Mouse (Mus musculus): ENCODE measurements at regions not wholly inside any gene's neighbourhood (a gene's known extent, or its start where the extent isn't known, plus 50 kb on each side); places are given as distances from the start of the nearest gene placed in this dataset.

DNA sequence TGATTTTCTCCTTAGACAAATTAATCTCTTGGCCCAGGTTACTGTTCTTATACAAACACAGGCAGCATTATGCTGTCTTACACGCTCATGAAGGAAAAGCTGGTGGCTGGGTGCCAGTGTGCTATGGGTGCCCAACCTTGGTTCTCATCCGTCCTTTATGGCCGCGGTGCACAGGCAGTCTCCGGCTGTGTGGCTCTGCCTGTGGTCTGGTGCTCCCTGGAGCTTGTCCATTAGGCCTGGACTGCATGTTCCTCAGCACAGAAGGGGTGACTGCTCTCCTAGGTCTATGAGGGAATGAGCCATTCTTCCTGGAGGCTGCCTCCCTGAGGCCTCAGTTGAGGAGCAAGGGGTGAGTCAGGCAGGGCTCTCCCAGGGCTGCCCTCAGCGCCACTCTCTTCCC, 111.7 kb upstream of the Klf14 start:
- Histone ChIP-seq H3K4me3 (ENCODE audit: low read depth, low read length) (no peak overlapping the region), H3K4me1 (ENCODE audit: control insufficient read depth, low read depth, low read length) (no peaks in the 10 kb centered on the region), H3K9me3 (replicated peaks; ENCODE audit: control insufficient read depth, low read length) (no peaks in the 10 kb centered on the region), H3K36me3 (ENCODE audit: control insufficient read depth, insufficient read depth) (no peaks in the 10 kb centered on the region), H3K4me2 (ENCODE audit: low read depth, low read length) (no peak overlapping the region), H3K27ac (ENCODE audit: low read length) (no peak overlapping the region), H3K9ac (ENCODE audit: low read depth, low read length) (no peak overlapping the region), H3K27me3 (ENCODE audit: control insufficient read depth, insufficient read depth, low read depth, low read length) (no peaks in the 10 kb centered on the region)
- no peak for ATAC-seq (ENCODE audit: low read depth)
- 79% methylated on average over 6 of the region's 6 CpGs for WGBS (ENCODE audit: insufficient replicate concordance)

DNA sequence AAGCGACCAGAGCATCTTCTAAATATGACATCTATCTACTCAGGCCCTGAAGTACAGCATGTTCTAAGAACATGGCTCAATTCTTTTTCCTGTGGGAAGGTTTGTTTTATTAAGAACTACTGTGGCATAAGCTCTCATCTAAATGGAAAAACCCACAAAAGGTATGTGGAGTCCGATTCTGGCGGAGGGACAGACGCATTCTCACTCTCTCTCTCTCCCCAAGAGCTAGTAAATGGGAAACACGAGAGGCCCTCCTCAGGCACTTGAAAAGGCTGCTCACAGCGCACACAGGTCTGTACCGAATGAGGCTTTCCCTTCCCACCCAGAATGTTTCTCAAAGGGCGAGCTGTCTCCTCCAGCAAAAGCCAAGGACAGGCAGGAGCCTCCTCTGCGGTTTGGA, 112.1 kb upstream of the Klf14 start:
- H3K9me3 ChIP-seq (replicated peaks; ENCODE audit: control insufficient read depth, low read length) = no peaks in the 10 kb centered on the region
- H3K4me3 ChIP-seq (ENCODE audit: low read depth, low read length) = no peak overlapping the region
- H3K4me1 ChIP-seq (ENCODE audit: control insufficient read depth, low read depth, low read length) = no peaks in the 10 kb centered on the region
- H3K36me3 ChIP-seq (ENCODE audit: control insufficient read depth, insufficient read depth) = no peaks in the 10 kb centered on the region
- WGBS (ENCODE audit: insufficient replicate concordance) = 78% methylated on average over 9 of the region's 9 CpGs
- H3K27ac ChIP-seq (ENCODE audit: low read length) = no peak overlapping the region
- H3K4me2 ChIP-seq (ENCODE audit: low read depth, low read length) = no peak overlapping the region
- no peak for ATAC-seq (ENCODE audit: low read depth)
- no peaks in the 10 kb centered on the region for H3K27me3 ChIP-seq (ENCODE audit: control insufficient read depth, insufficient read depth, low read depth, low read length)
- H3K9ac ChIP-seq (ENCODE audit: low read depth, low read length) = no peak overlapping the region

DNA sequence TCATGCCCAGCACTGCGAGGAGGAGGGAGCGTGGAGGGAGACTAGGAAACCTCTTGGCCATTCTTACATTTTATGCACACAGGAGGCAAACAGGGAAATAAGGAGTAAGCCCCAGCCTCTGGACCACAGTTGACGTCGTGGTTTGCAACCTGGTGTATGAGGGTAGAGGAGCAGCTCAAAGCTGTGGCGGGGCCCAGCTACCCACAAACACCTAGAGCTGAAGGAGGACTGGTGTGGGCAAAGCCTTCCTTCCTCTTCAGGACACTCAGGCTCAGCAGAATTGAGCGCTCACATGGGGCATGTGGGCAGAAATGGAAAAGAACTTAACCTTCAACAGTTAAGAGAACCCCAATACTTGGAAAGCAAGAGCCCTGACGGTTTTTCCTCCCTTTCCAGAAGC, 113.2 kb upstream of the Klf14 start:
- Histone ChIP-seq H3K9me3 (replicated peaks; ENCODE audit: control insufficient read depth, low read length) (no peaks in the 10 kb centered on the region), H3K36me3 (ENCODE audit: control insufficient read depth, insufficient read depth) (no peaks in the 10 kb centered on the region), H3K4me1 (ENCODE audit: control insufficient read depth, low read depth, low read length) (no peaks in the 10 kb centered on the region), H3K27ac (ENCODE audit: low read length) (no peak overlapping the region), H3K4me2 (ENCODE audit: low read depth, low read length) (no peak overlapping the region), H3K9ac (ENCODE audit: low read depth, low read length) (no peak overlapping the region), H3K4me3 (ENCODE audit: low read depth, low read length) (no peak overlapping the region), H3K27me3 (ENCODE audit: control insufficient read depth, insufficient read depth, low read depth, low read length) (no peaks in the 10 kb centered on the region)
- WGBS (ENCODE audit: insufficient replicate concordance) = 57% methylated on average over 7 of the region's 7 CpGs
- no peak for ATAC-seq (ENCODE audit: low read depth)

DNA sequence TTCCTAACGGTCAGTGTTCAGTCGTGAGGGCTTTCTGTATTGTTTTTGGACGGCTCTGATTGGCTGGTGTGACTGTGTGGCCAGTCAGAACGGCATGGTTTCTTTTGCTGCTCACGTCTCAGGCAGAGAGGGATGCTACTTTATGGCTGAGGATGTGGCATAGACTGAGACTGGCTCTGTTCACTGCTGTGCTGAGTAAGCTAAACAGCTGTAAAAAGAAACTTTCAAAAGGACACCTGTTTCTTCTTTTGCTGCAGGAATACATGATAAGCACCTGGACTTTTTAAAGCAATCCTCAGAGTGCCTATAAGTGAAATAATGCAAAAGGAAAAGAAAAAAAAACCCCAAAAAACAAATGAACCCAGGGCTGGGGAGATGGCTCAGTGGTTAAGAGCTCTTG, 113.7 kb upstream of the Klf14 start:
- Histone ChIP-seq H3K4me3 (ENCODE audit: low read depth, low read length) (no peak overlapping the region), H3K9me3 (replicated peaks; ENCODE audit: control insufficient read depth, low read length) (no peaks in the 10 kb centered on the region), H3K27ac (ENCODE audit: low read length) (no peak overlapping the region), H3K4me2 (ENCODE audit: low read depth, low read length) (no peak overlapping the region), H3K9ac (ENCODE audit: low read depth, low read length) (no peak overlapping the region), H3K4me1 (ENCODE audit: control insufficient read depth, low read depth, low read length) (no peaks in the 10 kb centered on the region), H3K36me3 (ENCODE audit: control insufficient read depth, insufficient read depth) (no peaks in the 10 kb centered on the region), H3K27me3 (ENCODE audit: control insufficient read depth, insufficient read depth, low read depth, low read length) (no peaks in the 10 kb centered on the region)
- ATAC-seq (ENCODE audit: low read depth) = no peak
- 47% methylated on average over 5 of the region's 5 CpGs for WGBS (ENCODE audit: insufficient replicate concordance)

DNA sequence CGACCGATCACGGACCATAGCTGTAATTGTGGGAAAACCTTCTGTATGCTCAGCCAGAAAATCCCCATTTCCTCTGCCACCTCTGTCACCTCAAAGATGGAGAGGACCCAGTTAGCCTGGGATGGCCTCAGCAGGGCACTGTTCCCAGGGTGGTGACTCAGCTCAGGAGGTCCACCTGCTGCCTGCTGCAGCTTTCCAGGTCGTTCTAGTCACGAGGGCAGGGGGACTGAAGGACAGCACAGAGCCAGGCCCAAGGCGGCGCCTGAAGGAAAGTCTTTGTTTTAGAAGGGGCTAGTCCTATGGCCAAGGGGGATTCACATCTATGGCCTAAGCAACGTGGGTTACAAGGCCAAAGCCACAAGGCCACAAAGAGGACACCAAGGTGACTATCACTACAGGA, 114.5 kb upstream of the Klf14 start:
- Histone ChIP-seq H3K9ac (ENCODE audit: low read depth, low read length) (no peak overlapping the region), H3K4me3 (ENCODE audit: low read depth, low read length) (no peak overlapping the region), H3K9me3 (replicated peaks; ENCODE audit: control insufficient read depth, low read length) (no peaks in the 10 kb centered on the region), H3K4me2 (ENCODE audit: low read depth, low read length) (no peak overlapping the region), H3K36me3 (ENCODE audit: control insufficient read depth, insufficient read depth) (no peaks in the 10 kb centered on the region), H3K27me3 (ENCODE audit: control insufficient read depth, insufficient read depth, low read depth, low read length) (no peaks in the 10 kb centered on the region), H3K27ac (ENCODE audit: low read length) (no peak overlapping the region), H3K4me1 (ENCODE audit: control insufficient read depth, low read depth, low read length) (peaks cover 2% of the 10 kb centered on the region; the same call in 1 of the 2 replicates)
- ATAC-seq (ENCODE audit: low read depth) = no peak
- WGBS (ENCODE audit: insufficient replicate concordance) = 76% methylated on average over 8 of the region's 8 CpGs

DNA sequence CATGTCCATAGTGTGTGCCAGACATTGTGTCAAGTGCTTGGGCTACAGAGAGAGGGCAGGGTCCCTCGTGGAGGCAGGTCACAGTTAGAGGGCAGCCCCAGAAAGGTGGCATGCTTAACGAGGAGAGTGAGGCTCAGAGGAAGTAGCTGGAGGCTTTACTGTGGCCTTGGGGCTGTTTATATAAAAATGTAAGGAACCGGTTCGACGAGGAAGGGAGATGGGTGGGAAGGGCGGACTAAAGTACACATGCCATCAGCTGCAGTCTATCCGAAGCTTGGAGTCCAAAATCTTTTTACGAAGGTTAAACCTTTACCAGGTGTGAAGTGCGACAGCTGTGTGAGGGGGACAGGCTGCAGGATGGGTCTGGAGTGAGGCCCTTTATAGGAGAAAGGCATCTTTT, 115.5 kb upstream of the Klf14 start:
- no peaks in the 10 kb centered on the region for H3K9me3 ChIP-seq (replicated peaks; ENCODE audit: control insufficient read depth, low read length)
- no peak overlapping the region for H3K4me3 ChIP-seq (ENCODE audit: low read depth, low read length)
- no peak overlapping the region for H3K4me2 ChIP-seq (ENCODE audit: low read depth, low read length)
- H3K36me3 ChIP-seq (ENCODE audit: control insufficient read depth, insufficient read depth) = no peaks in the 10 kb centered on the region
- H3K27me3 ChIP-seq (ENCODE audit: control insufficient read depth, insufficient read depth, low read depth, low read length) = no peaks in the 10 kb centered on the region
- WGBS (ENCODE audit: insufficient replicate concordance) = 66% methylated on average over 9 of the region's 9 CpGs
- no peak overlapping the region for H3K9ac ChIP-seq (ENCODE audit: low read depth, low read length)
- peaks cover 2% of the 10 kb centered on the region; the same call in 1 of the 2 replicates for H3K4me1 ChIP-seq (ENCODE audit: control insufficient read depth, low read depth, low read length)
- ATAC-seq (ENCODE audit: low read depth) = no peak
- no peak overlapping the region for H3K27ac ChIP-seq (ENCODE audit: low read length)

DNA sequence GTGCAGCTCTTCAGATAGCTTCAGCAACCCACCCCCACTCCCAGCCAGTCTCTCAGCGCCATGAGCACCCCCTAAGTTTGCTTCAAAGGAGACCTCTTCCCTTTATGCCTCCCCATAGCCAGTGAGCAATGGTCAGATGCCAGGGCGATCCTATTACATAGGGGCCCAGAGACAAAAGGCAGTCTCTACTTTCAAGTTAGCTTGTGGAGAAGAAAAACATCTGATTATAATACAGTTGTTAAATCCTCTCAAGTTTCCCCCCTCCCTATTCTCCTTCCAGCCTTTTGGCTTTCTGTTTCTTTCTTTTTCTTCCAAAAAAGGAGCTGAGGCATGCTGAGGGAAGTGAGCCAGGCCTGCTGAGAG, 116.3 kb upstream of the Klf14 start:
- Histone ChIP-seq H3K4me3 (ENCODE audit: low read depth, low read length) (no peak overlapping the region), H3K4me1 (ENCODE audit: control insufficient read depth, low read depth, low read length) (peaks cover 2% of the 10 kb centered on the region; the same call in 1 of the 2 replicates), H3K27ac (ENCODE audit: low read length) (no peak overlapping the region), H3K27me3 (ENCODE audit: control insufficient read depth, insufficient read depth, low read depth, low read length) (no peaks in the 10 kb centered on the region), H3K36me3 (ENCODE audit: control insufficient read depth, insufficient read depth) (no peaks in the 10 kb centered on the region), H3K4me2 (ENCODE audit: low read depth, low read length) (no peak overlapping the region), H3K9me3 (replicated peaks; ENCODE audit: control insufficient read depth, low read length) (no peaks in the 10 kb centered on the region), H3K9ac (ENCODE audit: low read depth, low read length) (no peak overlapping the region)
- 66% methylated on average over 2 of the region's 2 CpGs for WGBS (ENCODE audit: insufficient replicate concordance)
- no peak for ATAC-seq (ENCODE audit: low read depth)

DNA sequence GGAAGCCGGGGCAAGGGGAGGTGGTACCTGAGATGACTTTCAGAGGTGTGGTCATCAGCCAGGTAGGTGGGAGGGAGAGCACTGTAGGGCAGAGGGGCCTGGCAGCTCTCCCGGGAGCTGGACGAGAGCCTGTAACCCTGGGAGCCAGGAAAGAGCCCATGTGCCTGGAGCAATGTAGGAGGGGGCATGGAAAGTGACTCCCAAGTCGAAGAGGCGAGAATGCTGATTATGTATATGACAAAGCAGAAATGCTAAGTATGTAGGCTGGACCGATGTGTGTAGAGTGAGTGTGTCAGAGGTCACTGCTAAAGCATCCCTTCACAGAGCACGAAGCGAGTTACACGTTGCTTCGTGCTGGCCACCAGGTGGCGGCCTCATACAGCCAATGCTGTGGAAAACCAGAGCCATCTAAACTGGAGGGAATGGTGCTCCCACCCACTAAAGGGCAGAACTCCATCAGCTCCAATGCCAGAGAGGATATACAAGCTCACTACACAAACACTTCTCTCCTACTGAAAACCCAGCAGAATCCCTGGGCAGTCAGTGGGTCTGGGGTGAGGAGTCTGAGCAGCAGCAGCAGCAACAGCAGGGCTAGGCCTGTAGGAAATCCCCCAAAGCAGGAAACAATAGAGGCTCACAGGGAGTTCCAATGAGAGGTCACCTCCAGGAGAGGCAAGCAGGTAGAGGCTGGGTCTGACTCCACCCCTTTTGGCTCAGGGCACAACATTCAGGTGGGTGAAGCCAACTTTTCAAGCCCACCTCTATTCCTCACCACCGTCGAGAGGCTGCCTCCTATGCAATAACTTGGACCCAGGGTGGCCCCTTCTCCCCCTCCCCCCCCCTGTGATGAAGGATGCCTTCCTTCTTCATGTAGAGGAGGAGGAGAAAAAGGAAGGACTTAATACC, 116.9 kb upstream of the Klf14 start:
- H3K9me3 ChIP-seq (replicated peaks; ENCODE audit: control insufficient read depth, low read length) = no peaks in the 10 kb centered on the region
- no peak overlapping the region for H3K4me2 ChIP-seq (ENCODE audit: low read depth, low read length)
- no peak overlapping the region for H3K4me3 ChIP-seq (ENCODE audit: low read depth, low read length)
- ATAC-seq (ENCODE audit: low read depth) = peak; percentile 49
- no peaks in the 10 kb centered on the region for H3K36me3 ChIP-seq (ENCODE audit: control insufficient read depth, insufficient read depth)
- H3K4me1 ChIP-seq (ENCODE audit: control insufficient read depth, low read depth, low read length) = peaks cover 2% of the 10 kb centered on the region; the same call in 1 of the 2 replicates
- H3K9ac ChIP-seq (ENCODE audit: low read depth, low read length) = no peak overlapping the region
- WGBS (ENCODE audit: insufficient replicate concordance) = 40% methylated on average over 13 of the region's 13 CpGs
- H3K27me3 ChIP-seq (ENCODE audit: control insufficient read depth, insufficient read depth, low read depth, low read length) = no peaks in the 10 kb centered on the region
- H3K27ac ChIP-seq (ENCODE audit: low read length) = no peak overlapping the region

DNA sequence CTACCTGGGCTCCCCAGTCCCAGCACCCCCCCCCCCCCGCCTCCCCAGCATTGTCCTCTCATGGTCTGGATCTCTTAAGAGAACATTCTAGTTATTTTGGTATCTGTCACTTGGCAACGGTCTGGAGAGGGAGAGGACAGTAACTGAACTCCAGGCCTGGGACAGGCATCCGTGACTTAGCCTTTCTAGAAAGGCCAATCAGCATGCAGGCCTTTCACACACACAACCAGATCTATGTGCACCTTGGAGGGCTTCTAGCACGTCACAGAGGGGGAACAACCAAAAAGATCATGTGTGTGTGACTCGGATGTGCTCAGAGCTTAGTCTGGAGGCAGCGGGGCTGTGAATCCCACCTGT, 117.6 kb upstream of the Klf14 start:
- Histone ChIP-seq H3K36me3 (ENCODE audit: control insufficient read depth, insufficient read depth) (no peaks in the 10 kb centered on the region), H3K9me3 (replicated peaks; ENCODE audit: control insufficient read depth, low read length) (no peaks in the 10 kb centered on the region), H3K4me1 (ENCODE audit: control insufficient read depth, low read depth, low read length) (peaks cover 2% of the 10 kb centered on the region; the same call in 1 of the 2 replicates), H3K4me3 (ENCODE audit: low read depth, low read length) (no peak overlapping the region), H3K27ac (ENCODE audit: low read length) (no peak overlapping the region), H3K9ac (ENCODE audit: low read depth, low read length) (no peak overlapping the region), H3K27me3 (ENCODE audit: control insufficient read depth, insufficient read depth, low read depth, low read length) (no peaks in the 10 kb centered on the region), H3K4me2 (ENCODE audit: low read depth, low read length) (no peak overlapping the region)
- 75% methylated on average over 6 of the region's 6 CpGs for WGBS (ENCODE audit: insufficient replicate concordance)
- ATAC-seq (ENCODE audit: low read depth) = no peak

All from liver, embryonic 16.5 days (tissue).